Mouse (Mus musculus) megakaryocyte progenitor cell, adult 5-6 weeks (primary cell): ENCODE data around the gene Tub. TPM values are rescaled to one million over a fixed set of nuclear protein-coding genes. Genes with fewer than 3 reads are reported as not detected.
A peak's percentile ranks its signal among the peaks of the same experiment; 100 is the strongest.

Experiments
- ATAC-seq: replicated peaks from 2 replicates; pipeline ENCODE4 v1.8.0; 2016; ENCODE audit warnings: mild to moderate bottlenecking, moderate TSS enrichment, inconsistent platforms; ENCODE audit not compliant: poor library complexity
- total RNA-seq, 2 experiments: library from RNA; stranded (forward) in 1 of 2; stranded (reverse) in 1 of 2; fragments of 157-497, 149-512 nt in 1 of 2; fragments of 200-1000 nt in 1 of 2; gene quantifications; 2 replicates each; pipeline versions ENCODE4 v1.2.3 to v1.2.4; 2015 to 2017

Tub gene
- total RNA-seq, 2 experiments from 2014 or later, result not detected

DNA sequence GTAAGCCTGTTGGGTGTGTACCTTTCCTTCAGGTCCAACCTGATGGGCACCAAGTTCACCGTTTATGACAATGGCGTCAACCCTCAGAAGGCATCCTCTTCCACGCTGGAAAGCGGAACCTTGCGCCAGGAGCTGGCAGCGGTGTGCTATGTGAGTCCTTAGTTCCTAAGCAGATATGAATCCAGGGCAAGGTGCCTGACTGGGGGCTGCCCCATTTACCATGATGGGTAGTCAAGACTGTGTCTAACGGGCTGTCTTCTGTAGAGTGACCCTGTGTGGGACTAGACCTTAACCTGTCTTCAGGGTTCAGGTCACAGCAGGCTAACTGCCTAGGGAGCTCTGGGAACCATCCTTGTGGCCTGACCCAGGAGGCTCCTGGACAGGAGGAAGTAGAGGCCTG lies 77.6 kb downstream of the Tub start:
- 0 out of 2 replicates have a peak, but pooled peaks have one; percentile 2 for ATAC-seq

- peak; percentile 83 for ATAC-seq
Observed at GRCm38 (mm10) chr7:109028204-109028603, 78.1 kb downstream of the Tub start.

DNA sequence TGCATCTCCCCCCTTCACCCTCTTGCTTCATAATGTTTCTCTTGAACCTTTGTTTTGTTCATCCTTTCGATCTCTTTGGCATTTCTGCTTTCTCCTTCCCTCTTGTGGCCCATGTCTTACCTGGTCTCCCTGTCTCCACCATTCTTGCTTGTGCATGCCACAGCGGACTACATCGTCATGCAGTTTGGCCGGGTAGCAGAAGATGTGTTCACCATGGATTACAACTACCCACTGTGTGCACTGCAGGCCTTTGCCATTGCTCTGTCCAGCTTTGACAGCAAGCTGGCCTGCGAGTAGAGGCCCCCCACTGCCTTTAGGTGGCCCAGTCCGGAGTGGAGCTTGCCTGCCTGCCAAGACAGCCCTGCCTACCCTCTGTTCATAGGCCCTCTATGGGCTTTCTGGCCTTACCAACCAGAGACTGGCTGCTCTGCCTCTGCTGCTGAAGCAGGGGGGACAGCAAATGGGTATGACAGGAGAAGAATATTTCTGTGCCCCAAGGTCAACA lies 79.9 kb downstream of the Tub start:
- ATAC-seq, result no peak

DNA sequence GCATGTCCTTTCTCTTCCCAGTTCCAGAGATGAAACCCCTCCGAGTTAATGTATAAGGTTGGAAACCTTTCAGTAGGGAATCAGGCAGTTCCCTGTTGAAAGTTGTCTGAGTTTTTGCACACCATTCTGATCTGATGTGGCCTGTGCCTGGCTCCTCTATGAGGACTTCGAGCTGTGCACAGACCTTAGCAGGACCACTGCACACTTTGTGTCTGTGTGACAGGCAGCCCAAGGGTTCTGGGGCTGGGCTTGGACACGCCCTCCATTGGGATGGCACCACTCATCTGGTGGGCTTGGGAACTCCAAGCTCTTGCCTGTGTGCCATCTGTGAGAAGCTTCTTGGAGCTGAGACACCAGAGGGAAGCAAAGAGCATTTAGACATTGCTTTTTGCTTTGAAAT lies 81.2 kb downstream of the Tub start:
- ATAC-seq, result no peak

DNA sequence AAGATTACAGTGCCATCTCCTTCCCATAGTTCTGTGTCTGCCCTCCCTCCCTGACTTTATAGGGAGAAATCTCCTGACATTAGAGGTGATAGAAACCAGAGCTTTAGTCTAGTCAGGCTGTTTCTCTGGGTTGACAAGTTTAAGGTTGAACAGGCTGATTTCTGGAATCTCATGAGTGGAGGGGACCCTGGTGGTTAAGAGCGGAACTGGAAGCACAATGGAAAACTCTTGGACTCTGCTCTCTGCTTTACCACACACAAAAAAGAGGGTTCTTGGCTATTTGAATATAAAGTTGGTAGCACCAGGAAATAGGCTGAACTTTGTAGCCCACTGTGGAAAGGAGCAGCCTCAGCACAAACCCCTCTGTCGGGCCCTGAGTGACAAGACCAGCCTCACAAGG lies 81.9 kb downstream of the Tub start:
- ATAC-seq, result no peak

- ATAC-seq, result no peak
Observed at GRCm38 (mm10) chr7:109038121-109038735, 88.1 kb downstream of the Tub start.

DNA sequence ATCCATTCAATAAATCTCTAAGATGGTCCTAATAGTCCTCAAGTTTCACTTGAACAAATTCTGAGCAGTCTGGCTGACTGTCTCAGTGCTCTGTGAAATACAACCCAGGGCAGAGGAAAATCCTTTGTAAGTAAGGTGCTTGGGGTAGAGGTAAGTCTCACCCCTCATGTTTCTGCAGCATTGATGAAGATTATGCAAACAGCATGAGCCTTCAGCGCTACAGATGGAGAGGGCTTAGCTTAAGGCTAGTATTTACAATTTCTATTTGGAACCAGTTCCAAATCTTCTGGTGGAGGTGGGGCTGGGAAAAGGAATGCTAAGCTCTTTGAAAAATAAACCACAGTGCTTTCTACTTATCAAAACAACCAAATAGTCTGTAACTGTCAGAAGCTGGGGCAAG lies 88.8 kb downstream of the Tub start:
- no peak for ATAC-seq

- no peak for ATAC-seq
Observed at GRCm38 (mm10) chr7:109039445-109039844, 89.3 kb downstream of the Tub start.

- ATAC-seq, result no peak
Observed at GRCm38 (mm10) chr7:109045876-109046275, 95.7 kb downstream of the Tub start.

DNA sequence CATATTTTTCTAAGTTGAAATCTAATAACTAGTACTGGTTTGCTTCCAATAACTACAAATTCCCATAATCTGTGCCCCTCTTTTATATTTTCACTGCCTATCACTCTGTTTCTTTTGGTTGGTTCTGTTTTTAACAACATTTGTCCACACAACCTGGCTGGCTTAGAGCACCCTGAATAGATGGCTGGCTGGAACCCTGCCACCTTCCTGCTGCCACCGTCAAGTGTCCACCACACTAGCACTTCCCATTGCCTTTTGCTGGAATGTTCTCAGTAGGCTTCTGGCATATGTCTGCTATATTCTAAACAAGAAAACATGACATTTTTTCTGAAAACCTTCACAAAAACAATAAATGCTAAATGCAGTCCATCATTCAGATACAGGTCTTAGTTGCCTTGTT lies 100.7 kb downstream of the Tub start:
- ATAC-seq, result no peak

DNA sequence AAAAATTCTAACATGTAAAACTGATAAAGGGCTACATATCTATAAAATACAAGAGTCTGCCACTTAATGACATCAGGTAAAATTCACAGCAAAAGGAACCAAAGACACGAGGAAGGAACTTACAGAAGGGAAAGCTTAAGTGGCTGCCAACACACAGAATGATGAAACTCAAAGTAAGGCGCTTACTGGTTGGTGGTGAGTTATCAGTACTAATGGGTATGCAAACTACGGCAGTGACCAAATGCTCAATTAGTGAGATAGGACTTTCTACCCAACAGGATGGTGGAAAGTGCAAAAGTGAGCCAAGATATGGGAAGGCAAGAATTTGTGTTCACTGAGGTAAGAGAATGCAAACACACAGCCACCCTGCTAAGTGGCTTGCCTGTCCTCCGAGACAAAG lies 109.4 kb downstream of the Tub start:
- no peak for ATAC-seq

GRCm38 (mm10) chr7:109069641-109070040 lies 119.5 kb downstream of the Tub start:
- no peak for ATAC-seq

DNA sequence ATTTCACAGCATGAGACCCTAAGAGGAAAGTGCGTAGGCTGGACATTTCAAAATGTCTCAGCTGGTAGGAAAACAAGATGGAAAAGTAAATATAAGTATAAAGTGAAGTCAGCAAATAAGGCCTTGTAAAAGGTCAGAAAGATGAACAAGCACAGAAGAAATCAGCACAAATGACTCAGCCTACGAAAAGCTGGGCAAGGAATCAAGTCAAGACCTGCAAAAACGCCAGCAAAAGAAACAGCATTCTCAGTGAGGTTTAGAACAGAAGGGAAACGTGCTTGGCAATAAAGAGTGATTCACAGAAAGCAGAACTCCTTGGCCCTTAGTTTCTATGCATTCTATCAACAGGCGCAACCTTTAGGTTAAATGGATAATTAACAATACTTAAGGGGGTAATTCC lies 122.2 kb downstream of the Tub start:
- no peak for ATAC-seq

GRCm38 (mm10) chr7:109082269-109083112 lies 132.4 kb downstream of the Tub start:
- peak; percentile 48 for ATAC-seq

DNA sequence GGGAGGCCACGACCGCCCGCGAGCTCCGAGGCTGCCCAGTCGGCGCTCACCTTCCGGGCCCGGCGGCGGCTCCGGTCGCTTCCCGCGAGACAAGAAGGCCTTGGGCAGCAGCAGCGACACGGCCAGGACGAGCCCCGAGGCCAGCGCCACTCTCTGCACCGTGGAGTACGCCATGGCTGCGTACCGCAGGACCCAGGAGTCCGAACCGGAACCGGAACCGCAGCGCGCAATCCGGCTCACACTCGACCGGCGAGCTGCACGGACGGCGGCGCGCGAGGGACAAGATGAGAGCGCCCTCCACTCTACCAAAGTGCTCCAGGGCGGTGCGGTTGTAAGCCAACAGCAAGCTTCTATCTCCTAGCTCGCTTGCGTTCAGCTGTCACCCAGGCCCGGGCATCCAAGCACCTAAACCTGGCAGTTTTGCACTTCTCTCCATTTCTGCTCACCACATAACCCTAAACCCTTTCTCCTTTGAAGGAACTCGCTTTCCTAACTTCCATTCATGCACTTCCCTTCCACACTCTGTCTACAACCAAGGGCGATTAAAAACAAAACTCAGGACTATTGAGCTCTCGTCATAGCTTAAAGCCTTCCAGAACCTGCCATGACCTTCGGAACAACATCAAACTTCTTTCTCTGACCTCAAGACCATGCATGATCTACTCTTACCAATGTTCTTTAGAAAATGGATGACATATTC lies 133.1 kb downstream of the Tub start, which contains the start of gene Ric3:
Gene Ric3 (minus strand): TSS at position 219 of the 700 bp plus-strand sequence.
- peak; percentile 34 for ATAC-seq

DNA sequence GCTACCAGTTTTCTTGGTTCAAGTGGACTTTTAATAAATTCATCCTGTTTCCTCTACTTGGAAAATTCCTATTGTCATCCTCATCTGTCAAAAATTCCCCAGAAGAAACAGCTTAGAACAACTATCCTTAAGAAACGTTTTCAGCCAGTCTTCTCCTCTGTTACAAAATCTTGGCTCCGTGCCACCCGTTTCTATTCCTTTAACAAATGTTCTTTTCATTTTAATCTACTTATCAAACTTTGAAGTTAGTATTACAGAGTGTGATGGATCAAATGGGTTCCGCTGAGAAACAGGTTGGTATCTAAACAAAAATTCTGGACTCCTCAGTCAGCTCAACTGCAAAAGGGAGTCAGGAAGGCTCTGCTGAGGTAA lies 133.7 kb downstream of the Tub start:
- ATAC-seq, result no peak

Other genes starting within 250 kb of the Tub start
- gene Olfr512, start 237.0 kb upstream of the Tub start, total RNA-seq (2015), result not detected in 2 replicates
- gene Olfr512, start 237.0 kb upstream of the Tub start, total RNA-seq (2017), result not detected in 2 replicates
- gene Olfr513, start 199.4 kb upstream of the Tub start, total RNA-seq (2015), result not detected in 2 replicates
- gene Olfr513, start 199.4 kb upstream of the Tub start, total RNA-seq (2017), result not detected in 2 replicates
- gene Olfr514, start 124.3 kb upstream of the Tub start, total RNA-seq (2015), result not detected in 2 replicates
- not detected in 2 replicates for gene Olfr514, start 124.3 kb upstream of the Tub start, total RNA-seq (2017)
- gene Olfr516, start 99.8 kb upstream of the Tub start, total RNA-seq (2015), result not detected in 2 replicates
- not detected in 2 replicates for gene Olfr516, start 99.8 kb upstream of the Tub start, total RNA-seq (2017)
- gene Olfr517, start 78.0 kb upstream of the Tub start, total RNA-seq (2015), result not detected in 2 replicates
- gene Olfr517, start 78.0 kb upstream of the Tub start, total RNA-seq (2017), result not detected in 2 replicates
- not detected in 2 replicates for gene Olfr518, start 65.3 kb upstream of the Tub start, total RNA-seq (2015)
- not detected in 2 replicates for gene Olfr518, start 65.3 kb upstream of the Tub start, total RNA-seq (2017)
- not detected in 2 replicates for gene Olfr519, start 55.9 kb upstream of the Tub start, total RNA-seq (2015)
- not detected in 2 replicates for gene Olfr519, start 55.9 kb upstream of the Tub start, total RNA-seq (2017)
- 1.2 and 1.4 TPM in 2 replicates for gene Nlrp10, start 20.2 kb upstream of the Tub start, total RNA-seq (2015)
- gene Nlrp10, start 20.2 kb upstream of the Tub start, total RNA-seq (2017), result 1.3 and 1.4 TPM in 2 replicates
- gene Eif3f, start 15.9 kb upstream of the Tub start, total RNA-seq (2015), result 230 and 235 TPM in 2 replicates
- 71.4 and 76.6 TPM in 2 replicates for gene Eif3f, start 15.9 kb upstream of the Tub start, total RNA-seq (2017)
- 0.39 and 0.84 TPM in 2 replicates for gene Ric3, start 133.0 kb downstream of the Tub start, total RNA-seq (2015)
- 0.37 and 0.95 TPM in 2 replicates for gene Ric3, start 133.0 kb downstream of the Tub start, total RNA-seq (2017)
- 16.9 and 18.4 TPM in 2 replicates for gene Lmo1, start 224.9 kb downstream of the Tub start, total RNA-seq (2015)
- 7.2 and 7.7 TPM in 2 replicates for gene Lmo1, start 224.9 kb downstream of the Tub start, total RNA-seq (2017)